Comparison of ENCODE assay signal across 26 mouse cellular contexts in genomic region chr1:168058769-168059168, GRCm38 (mm10).
"Had no signal": no experiment of that assay in that cellular context is flagged by ENCODE, and none has a peak within 500 bp of the region (broad histone marks: within the 10 kb centered on the region; RNA-seq: fewer than 3 reads in every experiment).

No protein-coding gene starts in this region.

- ATAC-seq: hindbrain, postnatal 0 days; intestine, embryonic 16.5 days; liver, embryonic 12.5 days had no signal

- H3K27me3 ChIP-seq: heart, embryonic 13.5 days; heart, embryonic 15.5 days; hindbrain, embryonic 13.5 days; hindbrain, embryonic 15.5 days; kidney, embryonic 15.5 days; limb, embryonic 13.5 days; limb, embryonic 15.5 days; liver, embryonic 12.5 days had no signal

- H3K4me3 ChIP-seq: heart, adult 2 months; heart, embryonic 13.5 days; heart, embryonic 15.5 days; hindbrain, embryonic 13.5 days; hindbrain, embryonic 15.5 days; kidney, embryonic 15.5 days; limb, embryonic 13.5 days; limb, embryonic 15.5 days; liver, embryonic 12.5 days had no signal

- H3K36me3 ChIP-seq: heart, embryonic 13.5 days; heart, embryonic 15.5 days; hindbrain, embryonic 13.5 days; hindbrain, embryonic 15.5 days; kidney, embryonic 15.5 days; limb, embryonic 13.5 days; limb, embryonic 15.5 days; liver, embryonic 12.5 days had no signal

- H3K27ac ChIP-seq: heart, adult 2 months; heart, embryonic 13.5 days; heart, embryonic 15.5 days; hindbrain, embryonic 13.5 days; hindbrain, embryonic 15.5 days; hindbrain, postnatal 0 days; kidney, embryonic 15.5 days; kidney, postnatal 0 days; limb, embryonic 13.5 days; limb, embryonic 15.5 days; liver, embryonic 12.5 days; liver, embryonic 14.5 days had no signal

- H3K9me3 ChIP-seq: heart, embryonic 13.5 days; heart, embryonic 15.5 days; hindbrain, embryonic 13.5 days; hindbrain, embryonic 15.5 days; kidney, embryonic 15.5 days; limb, embryonic 13.5 days; limb, embryonic 15.5 days; liver, embryonic 12.5 days had no signal

- DNase-seq: gastrocnemius, postnatal 14 days; gastrocnemius, postnatal 36 days; heart, adult 2 months; heart, postnatal 14 days; heart, postnatal 36 days; kidney, adult 11 months; kidney, adult 2 months; kidney, adult 9 months; kidney, postnatal 14 days; kidney, postnatal 36 days; layer of hippocampus, adult 9-11 months; layer of hippocampus, postnatal 36 days; left cerebral cortex, postnatal 4 days had no signal

- H3K9ac ChIP-seq: heart, embryonic 13.5 days; heart, embryonic 15.5 days; hindbrain, embryonic 13.5 days; hindbrain, embryonic 15.5 days; kidney, embryonic 15.5 days; limb, embryonic 13.5 days; limb, embryonic 15.5 days; liver, embryonic 12.5 days; liver, embryonic 14.5 days had no signal

- H3K4me1 ChIP-seq: heart, embryonic 15.5 days; limb, embryonic 13.5 days; limb, embryonic 15.5 days; liver, embryonic 12.5 days had no signal

- H3K4me2 ChIP-seq: heart, embryonic 11.5 days; heart, embryonic 13.5 days; heart, embryonic 15.5 days; hindbrain, embryonic 13.5 days; hindbrain, embryonic 15.5 days; kidney, embryonic 15.5 days; limb, embryonic 13.5 days; limb, embryonic 15.5 days; liver, embryonic 12.5 days had no signal
